Mouse (Mus musculus) frontal cortex, postnatal 36 days (tissue): ENCODE measurements at regions not wholly inside any gene's neighbourhood (a gene's known extent, or its start where the extent isn't known, plus 50 kb on each side); places are given as distances from the start of the nearest gene placed in this dataset.

Experiments
- DNase-seq, 2 experiments: peaks; one replicate each; pipeline ENCODE4 v3.0.0; 2022; ENCODE audit warnings: low spot score in 2 of 2

DNA sequence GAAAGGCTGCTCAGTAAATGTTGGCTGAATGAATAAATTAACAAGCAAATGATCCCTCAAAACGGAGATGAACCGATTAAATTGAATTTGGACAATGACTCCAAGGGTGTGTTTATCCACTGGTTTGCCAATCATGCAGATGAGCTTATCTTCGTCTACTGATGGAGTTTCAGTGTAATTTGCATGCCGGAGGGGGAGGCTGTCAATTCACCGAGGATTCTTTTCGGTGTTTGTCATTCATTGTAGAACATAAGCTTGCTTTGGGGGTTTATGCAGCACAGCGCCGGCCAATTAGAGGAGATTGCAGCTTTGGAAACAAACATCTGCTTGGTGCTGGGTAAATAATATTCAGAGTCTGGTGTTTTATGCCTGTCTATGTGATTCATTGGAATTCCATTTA is 132.7 kb downstream of the Otoa start:
- no peak for DNase-seq

DNA sequence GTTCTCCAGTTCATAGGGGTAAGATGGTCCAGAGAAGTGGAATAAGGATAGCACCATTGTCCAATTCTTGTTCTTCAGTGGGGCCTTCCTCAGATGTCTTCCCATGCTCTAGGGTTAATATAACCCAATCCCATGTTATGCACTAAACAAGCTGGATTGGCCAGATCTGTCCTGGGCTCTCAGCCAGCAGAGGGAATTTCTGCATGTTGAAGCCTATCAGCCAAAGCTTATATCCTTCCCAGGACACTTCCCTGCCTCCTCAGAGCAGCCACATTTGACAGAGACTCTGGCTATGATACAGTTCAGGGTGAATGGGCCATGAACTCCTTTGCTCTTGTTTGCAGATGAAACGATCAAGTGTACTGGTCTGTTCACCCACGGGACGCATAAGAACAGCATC is 133.6 kb downstream of the Otoa start:
- no peak for DNase-seq

DNA sequence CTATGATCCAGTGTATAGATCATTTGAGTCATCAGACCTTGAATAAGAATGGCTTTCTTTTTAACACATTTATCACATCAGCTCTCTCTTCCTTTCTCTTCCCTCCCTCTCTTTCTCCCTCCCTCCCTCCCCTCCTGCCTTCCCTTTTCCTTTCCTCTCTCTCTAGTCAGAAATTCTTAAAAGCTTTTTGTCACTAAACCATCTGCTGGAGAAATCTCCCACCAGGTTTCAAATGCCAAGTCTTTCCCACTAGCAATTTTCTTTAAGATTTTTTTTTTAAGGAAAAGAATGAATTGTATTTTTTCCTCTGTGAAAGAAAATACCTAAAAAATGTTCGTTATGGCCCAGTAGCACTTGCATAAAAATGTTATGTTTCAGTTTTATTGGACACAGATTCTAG is 134.3 kb downstream of the Otoa start:
- no peak for DNase-seq

DNA sequence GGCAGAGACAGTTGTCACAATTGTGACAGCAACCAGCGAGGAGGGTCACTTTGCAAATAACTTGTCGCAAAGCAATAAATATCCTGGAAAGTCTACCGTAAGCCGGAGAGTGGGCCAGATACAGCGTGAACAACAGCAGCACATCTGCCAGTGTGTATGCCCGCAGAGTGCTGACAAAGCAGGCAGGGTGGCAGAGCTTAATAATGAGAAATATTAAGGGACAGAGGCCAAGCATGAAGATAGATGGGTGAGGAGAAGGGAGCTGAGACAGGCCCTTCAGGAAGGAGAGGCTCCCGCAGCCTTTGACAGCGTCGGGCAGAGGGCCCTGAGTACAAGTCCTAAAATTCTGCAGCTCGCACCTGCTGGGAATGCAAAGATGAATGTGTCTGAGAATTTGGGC is 136.6 kb downstream of the Otoa start:
- no peak for DNase-seq

DNA sequence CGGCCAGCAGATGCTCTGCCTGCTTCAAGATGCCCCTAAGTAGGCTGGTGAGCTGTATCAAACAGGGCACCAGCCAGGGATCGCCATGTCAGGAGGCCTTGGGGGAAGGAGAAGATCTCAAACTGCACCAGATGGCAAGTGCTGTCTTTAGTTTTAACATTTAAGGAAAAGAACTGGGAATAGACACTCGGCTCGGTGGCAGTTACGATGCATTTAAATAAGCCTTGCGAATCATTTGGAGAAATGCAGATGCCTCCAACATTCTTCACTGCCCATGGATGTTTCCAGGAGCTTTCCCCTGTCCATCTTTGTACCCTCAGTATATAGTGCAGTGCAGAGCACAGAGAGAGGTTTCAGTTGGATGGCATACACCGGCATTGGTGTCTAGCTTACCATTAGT is 139.7 kb downstream of the Otoa start:
- peak; percentile 22 to 60 for DNase-seq

DNA sequence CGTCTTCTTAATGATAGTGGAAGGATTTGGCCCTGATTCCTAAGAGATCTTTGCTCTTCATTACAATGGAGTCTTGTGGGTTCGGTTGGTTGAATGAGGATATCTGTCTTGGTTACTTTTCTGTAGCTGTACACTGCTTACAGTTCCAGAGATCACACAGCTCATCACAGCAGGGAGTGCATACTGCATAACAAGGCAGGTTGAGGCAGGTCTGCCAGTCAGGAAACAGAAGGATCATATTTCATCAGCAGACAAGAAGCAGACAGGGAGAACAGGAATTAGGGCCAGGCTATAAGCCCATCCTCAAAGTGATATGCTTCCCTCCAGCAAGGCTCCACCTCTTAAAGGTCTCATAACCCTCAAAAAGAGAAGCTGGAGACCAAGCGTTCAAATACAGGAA is 150.4 kb downstream of the Otoa start:
- no peak for DNase-seq

DNA sequence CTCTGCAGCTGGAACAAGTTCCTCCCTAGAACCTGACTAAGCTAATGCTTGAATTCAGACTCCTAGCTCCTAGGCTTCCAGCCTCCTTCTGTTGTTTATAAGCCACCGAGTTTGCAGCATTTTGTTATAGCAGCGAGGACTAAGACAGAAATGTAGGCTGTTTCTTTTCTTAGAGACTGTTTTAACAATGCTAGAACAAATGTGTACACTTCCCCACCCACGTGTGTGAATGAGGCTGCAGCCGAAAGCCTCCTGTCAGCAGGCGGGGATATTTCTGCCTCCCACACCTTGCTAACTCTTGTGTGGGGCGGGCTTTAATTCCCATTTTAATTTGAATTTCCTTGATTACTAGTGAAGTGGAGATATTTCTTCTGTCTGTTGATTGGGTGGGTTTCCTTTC is 153.4 kb downstream of the Otoa start:
- peak; percentile 61 to 84 for DNase-seq

DNA sequence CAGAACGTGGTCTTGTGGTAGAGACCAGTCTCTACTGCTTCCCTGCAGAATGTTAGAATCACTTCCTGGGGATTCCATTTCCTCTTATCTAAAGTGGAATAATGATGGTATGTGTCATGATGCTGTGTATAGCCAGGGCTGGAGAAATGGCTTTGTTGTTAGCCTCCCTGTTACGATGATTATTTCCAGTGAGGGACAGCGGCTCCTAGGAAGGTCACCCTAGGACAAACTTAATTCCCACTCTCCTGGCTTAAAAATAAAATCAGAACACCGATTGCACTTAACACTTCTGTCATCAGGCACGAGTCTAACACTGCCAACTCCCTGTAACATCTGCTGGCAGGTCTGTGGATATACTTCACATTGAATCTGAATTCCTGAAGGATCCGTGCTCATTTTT is 151.9 kb upstream of the Hs3st2 start:
- no peak for DNase-seq

DNA sequence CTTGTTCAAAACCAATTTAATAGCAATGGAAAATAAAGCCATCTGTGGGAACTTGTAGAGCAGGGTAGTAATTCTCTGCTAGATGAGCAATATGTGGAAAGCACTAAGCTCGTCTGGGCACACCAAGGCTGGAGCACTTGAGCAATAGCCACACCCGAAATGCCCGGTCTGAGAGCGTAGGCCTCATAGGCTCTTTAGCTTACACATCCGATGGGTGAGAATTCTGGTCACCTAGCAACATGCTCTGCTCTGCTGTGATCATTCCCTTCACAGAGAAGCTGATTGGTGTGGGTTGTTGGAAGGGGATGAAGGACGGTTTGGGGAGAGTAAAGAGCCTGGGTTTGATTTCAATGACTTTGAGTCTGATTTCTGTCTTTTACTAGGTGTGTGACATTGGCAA is 143.8 kb upstream of the Hs3st2 start:
- no peak for DNase-seq

DNA sequence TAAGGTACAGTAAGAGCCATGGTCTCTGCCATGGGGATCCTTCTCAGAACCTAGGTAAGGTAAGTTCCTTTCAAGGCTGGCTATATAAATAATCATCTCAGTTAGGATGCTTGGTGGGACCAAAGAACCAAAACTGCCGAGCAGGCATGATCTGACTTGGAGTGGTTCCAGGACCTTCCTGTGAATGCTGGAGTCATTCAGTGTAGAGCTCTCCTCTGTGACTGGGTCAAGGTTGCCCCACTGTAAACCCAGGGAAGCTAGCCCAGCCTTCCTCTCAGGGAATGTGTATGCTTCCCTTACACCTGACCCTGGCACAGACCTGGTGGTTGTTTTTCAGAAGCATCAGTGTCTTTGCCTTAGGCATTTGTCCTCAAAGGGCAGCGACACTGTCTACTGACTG is 134.2 kb upstream of the Hs3st2 start:
- DNase-seq = no peak

DNA sequence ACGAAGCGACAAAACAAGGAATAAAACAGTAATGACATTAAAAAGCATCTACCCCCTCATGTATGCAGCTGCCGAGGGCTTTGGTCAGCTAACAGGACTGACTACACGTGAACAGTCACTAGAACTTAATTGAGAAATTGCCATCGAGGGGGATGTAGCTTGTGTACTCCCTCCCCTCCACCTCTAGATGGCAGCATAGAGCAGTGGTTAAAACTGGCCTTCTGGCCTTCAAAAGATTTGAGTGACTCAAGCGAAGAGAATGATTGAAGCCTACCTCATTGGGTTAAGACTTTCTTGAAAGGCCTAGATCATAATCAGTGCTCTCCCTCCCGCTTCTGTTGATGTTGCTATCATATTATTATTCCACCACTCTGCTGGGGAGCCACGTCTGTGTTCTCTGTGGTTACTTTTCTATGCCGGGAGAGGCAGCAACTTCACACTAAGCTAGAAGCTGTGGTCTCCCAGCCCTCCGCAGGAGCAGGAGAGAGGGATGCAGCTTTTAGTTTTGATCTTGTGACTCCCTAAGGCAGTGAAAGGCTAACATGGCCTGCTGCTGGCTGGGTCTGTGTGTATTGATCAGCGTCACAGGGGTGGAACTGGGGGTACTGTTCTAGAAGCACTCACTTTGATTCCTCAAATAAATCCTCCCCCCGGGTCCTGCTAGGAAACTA is 132.7 kb upstream of the Hs3st2 start:
- peak in 1 of 2 experiments; percentile 22 for DNase-seq

DNA sequence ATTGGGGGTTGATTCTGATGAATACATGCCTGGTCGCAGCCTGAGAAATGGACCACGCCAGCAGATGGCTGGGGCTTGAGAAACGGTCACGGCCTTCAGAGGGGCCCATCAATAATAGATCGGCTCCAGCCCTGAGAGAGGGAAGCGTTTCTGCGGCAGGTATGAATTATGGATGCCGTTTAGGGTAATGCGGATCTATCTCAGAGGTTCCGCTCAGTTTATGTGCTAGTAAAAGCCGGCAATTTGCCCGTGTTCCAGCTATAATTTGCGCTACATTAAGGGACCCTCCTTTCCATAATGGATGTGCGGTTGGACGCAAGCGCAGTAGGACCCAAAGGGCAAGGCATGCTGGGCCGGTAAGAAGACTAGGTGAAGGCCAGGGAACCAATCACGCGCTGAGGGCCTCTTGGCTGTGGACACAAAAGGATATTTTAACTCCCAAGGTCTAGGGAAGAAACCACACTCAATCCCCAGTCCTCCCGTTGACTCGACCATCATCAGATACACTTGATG is 132.1 kb upstream of the Hs3st2 start:
- no peak for DNase-seq

DNA sequence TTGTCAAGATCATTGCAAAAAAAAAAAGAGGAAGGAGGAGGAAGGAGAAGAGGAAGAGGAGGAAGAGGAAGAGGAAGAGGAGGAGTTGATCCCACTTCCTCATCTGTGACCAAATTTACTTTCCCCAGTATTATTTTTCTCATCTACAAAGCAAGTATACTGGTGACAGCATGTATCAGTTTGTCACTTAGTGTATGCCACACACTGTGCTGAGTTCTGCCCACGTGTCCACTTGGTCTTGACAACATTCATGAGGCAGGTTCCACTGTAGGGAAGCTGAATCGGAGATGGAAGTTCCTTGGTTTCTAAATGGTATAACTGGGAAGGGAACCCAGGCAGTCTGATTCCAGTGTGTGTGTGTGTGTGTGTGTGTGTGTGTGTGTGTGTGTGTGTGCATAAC is 122.3 kb upstream of the Hs3st2 start:
- no peak for DNase-seq

DNA sequence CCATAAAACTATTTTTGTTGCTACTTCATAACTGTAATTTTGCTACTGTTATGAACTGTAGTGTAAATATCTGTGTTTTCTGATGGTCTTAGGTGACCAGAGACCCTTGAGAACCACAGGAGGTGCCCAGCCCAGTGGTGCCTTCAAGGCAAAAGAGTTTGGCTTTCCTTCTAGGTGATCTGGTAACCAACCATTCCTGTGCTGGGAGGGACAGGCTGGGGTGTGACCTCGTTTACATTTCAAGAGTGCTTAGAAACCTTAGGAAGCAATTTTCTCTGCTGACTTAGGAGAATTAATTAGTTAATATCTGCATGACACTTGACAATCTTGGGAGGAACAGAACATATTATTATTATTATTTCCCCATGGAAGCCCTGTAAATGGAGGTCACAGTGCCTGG is 111.1 kb upstream of the Hs3st2 start:
- DNase-seq = no peak

DNA sequence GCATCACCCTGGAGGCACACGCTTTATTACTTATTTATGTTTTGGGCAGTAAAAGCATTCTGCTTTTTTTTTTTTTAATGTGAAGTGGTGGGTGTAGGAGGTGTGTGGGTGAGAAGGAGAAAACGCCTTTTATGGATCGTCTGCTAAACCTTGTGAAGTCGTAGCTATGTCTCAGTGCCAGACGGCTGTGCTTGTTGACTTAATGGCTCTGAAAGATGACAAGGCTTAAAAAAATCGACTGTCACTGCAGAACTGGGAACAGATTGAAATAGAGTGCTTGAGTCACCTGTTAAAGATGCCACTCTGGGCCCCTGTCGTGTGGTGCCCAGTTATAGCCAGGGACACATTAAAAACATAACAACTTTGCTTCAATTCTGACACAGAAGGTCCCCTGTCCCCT is 109.5 kb upstream of the Hs3st2 start:
- no peak for DNase-seq

DNA sequence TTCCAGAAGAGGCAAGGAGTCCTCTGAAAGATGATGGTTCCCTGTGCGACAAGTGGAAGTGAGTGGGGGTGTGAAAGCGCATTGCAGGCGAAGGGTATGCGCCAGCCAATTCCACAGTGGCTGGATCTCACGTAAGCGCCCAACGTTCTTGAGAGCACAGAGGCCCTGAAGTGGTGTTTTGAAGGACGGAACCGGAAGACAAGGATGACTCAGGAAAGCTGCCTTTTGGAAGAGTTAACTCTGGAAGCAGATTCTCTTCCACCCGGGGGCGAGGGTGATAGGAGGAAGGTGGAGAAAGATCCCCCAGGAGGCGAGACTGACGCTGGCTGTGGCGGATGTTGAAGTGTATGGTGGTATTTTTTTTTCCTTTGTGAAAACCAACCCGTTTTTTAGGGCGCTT is 101.9 kb upstream of the Hs3st2 start:
- peak in 1 of 2 experiments; percentile 36 for DNase-seq

DNA sequence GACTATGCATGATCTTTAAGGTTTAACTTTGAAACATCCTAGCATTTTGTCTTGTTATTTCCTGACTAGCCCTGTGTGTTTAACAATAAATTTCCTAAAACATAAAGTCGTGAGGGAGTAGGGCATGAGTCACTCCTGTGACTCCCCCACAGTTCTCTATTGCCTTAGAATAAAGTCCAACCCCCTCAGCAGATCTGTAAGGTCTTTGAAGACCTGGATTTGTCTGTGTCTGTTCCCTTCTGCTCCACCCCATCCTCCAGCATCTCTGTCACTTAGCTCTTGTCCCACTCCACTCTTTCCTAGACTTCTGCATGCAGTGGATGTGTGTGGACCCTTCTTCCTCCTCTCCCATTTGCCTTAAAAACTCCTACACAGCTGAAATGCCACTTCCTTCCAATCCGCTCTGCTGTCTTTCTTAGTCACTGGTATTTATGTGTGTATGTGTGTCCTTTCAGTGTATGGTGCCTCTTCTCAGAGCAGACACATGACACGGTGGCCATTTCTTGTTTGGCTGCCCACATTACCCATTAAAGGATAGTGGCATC is 95.4 kb upstream of the Hs3st2 start:
- DNase-seq = peak in 1 of 2 experiments; percentile 31

DNA sequence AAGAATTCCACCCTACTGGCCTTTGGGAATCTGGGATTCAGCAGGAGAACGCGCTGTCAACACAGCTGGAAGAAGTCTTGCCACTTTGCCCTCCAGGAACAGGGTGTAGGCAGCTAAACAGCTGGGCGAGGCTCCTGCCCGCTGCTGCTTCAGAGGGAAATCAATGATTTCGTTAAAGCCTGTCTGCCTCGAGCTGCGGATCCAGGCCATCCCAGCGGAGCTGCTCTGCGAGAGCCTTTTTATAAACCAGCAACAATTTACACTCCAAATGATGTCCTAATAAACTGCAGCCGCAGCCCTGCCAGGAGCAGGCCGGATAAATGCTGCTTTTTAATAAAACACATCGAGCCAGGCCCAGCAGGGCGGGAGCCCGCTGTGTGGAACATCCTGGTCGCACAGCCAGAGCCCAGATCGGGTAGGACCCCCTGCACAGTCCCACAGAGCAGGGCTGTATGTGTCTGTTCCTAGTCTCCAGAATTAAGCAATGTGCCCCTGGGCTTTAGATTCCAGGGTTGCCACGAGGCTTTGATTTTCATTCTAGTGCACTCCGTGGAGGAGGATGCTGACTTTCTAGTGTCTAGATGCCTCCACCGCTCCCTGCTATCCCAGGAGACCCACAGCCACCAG is 78.6 kb upstream of the Hs3st2 start:
- DNase-seq = no peak

DNA sequence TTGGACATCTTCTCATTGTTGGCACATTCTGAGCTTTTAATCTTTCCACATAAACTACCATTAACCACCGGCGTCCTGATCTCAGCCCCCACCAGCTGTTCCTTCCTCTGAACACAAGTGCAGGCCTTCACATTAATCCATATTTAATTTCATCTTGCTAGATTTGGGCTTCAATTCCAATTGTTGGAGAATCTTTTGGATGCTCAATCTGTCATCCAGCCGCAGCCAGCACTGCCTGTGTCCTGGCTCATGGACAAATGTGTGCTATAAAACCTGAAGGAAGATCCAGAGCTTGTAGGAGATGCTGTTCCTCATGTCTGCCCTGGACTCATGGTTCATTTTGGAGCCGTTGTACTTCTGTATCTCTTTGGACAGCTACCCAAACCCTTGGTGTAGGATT is 77.1 kb upstream of the Hs3st2 start:
- DNase-seq = no peak

DNA sequence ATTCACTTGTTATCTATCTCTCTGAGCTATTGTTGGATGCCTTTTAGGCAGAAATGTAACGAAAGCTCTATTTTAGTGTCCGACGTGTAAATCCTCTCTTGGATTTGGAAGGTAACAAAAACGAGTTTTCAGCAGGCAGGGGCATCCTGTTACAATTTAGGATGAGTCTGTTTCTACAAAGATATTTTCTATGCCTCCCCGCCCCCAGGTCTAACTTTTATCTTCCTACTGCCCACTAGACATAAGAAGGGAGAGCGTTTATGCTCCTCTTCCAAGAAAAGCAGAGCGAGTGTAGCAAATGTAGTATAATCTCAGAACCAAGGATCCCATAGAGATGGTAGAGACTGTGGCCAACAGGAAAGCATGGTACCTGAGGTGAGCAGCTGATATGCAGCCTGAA is 62.4 kb upstream of the Hs3st2 start:
- DNase-seq = peak; percentile 8 to 39

DNA sequence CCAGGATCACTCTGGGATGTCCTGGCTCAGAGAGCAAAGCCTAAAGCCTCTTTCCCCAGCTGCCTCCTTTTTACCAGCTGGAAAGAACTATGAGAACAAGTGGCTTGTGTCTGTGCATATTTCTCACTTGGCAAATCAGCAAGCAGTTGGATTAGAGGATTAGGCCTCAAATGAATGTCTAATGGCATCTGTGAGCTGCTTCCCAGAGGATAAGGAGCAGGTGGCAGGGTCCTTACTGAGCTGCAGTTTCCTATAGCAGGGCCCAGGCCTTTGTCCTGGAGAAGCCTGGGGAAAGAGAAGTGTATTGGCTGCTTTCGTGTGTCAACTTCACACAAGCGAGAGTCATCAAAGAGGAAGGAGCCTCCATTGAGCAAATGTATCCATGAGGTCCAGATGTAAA is 59.1 kb upstream of the Hs3st2 start:
- no peak for DNase-seq

DNA sequence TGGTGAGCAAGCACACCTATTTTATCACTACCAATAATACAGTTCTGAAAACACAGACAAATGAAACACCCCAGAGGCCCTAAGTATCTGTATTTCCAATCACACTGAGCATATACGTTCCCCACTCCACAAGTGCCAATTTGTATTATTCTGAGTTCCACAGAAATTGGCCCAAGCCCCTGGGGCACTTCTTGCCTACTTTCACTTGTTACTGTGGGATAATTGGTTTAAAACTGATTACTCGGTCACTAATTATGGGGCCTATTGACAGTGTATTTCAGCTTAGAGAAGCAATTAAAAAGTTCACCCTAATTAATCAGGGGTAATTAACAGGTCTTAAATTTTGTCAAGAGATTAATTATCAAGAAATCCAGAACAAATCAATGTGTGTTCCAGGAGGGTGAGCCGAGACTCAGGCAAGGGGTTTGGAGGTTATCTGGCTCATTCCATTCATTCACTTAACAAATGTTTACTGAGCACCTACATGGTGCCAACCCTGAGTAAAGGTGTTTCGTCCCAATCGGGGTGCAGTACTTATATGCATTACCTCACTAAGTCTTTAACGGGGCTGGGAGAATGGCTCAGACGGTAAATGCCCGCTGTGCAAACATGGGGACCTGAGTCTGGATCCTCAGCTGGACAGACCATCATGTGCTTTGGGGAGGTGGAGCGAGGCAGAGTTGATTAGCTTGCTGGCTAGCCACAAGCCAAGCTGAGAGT is 56.1 kb upstream of the Hs3st2 start:
- no peak for DNase-seq

DNA sequence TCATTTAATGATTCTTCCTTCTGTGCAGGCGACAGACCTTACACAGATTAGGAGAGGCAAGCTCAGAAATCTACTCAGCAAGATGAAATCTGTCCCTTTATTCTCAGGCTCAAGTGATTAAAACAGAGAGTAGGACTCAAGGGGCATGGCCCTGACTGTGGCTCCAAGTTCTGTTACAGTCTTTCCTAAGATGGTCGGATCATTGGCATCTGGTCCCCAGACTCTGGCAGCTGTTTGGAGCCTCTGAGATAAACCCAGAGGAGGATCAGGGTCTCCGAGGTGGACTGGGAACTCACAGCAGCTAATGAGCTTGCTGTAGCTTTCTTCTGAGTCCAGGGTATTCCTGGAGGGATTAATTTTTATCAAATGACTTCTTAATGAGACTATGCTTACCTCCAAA is 51.7 kb upstream of the Hs3st2 start:
- DNase-seq = no peak
